Mouse (Mus musculus) midbrain, embryonic 15.5 days (tissue): ENCODE measurements around the gene Hacd3. TPM values are rescaled to one million over a fixed set of nuclear protein-coding genes. Genes with fewer than 3 reads are reported as not detected.

Experiments used
- ATAC-seq: fragments of 200-750 bp; cut with Nextera tagmentation; replicated peaks from 2 replicates; pipeline ENCODE4 v1.8.0; 2017; ENCODE audit warnings: moderate TSS enrichment
- H3K27ac ChIP-seq: fragments of 300-500 bp; sonication (generic); 2 replicates; pipeline ENCODE4 v1.5.1; 2015; ENCODE audit warnings: mild to moderate bottlenecking, inconsistent platforms
- H3K27me3 ChIP-seq: fragments of 300-500 bp; sonication (generic); replicated peaks from 2 replicates; pipeline ENCODE4 v1.6.1; 2015; ENCODE audit warnings: inconsistent platforms
- H3K36me3 ChIP-seq: fragments of 300-500 bp; sonication (generic); replicated peaks from 2 replicates; pipeline ENCODE4 v1.6.1; 2015; ENCODE audit warnings: inconsistent platforms
- H3K4me1 ChIP-seq: fragments of 300-500 bp; sonication (generic); 2 replicates; pipeline ENCODE4 v1.6.1; 2015; ENCODE audit warnings: inconsistent platforms
- H3K4me2 ChIP-seq: fragments of 300-500 bp; sonication (generic); 2 replicates; pipeline ENCODE4 v1.6.1; 2015; ENCODE audit warnings: inconsistent platforms, mild to moderate bottlenecking, moderate library complexity
- H3K4me3 ChIP-seq: fragments of 300-500 bp; sonication (generic); 2 replicates; pipeline ENCODE4 v1.5.1; 2015; ENCODE audit warnings: mild to moderate bottlenecking, inconsistent platforms
- H3K9ac ChIP-seq: fragments of 300-500 bp; sonication (generic); 2 replicates; pipeline ENCODE4 v1.6.1; 2015; ENCODE audit warnings: mild to moderate bottlenecking, inconsistent platforms
- H3K9me3 ChIP-seq: fragments of 300-500 bp; sonication (generic); 2 replicates; pipeline ENCODE4 v1.6.1; 2016; ENCODE audit warnings: inconsistent platforms
- WGBS: fragments of 180-500 bp; shearing (Covaris S2); methylation state at CpG from one replicate; pipeline ENCODE4 v1.1.7; 2015; ENCODE audit warnings: mixed read lengths; 5-methylcytosine and 5-hydroxymethylcytosine counted together
- polyA plus RNA-seq: library from polyadenylated mRNA; unstranded; fragments of >200 nt; fragmentation: Nextera tagmentation; extraction: Ambion mirVana; gene quantifications from 2 replicates; pipeline ENCODE4 v1.2.1, GENCODE M21; 2015

Gene Hacd3
- polyA plus RNA-seq, 1 experiment from 2014 or later = 217 TPM

- H3K36me3 ChIP-seq = peaks cover 63% of the 10 kb centered on the region
- H3K27ac ChIP-seq = no peak overlapping the region
- no peak overlapping the region for H3K4me2 ChIP-seq
- ATAC-seq = no peak
- no peaks in the 10 kb centered on the region for H3K9me3 ChIP-seq
- H3K27me3 ChIP-seq = no peaks in the 10 kb centered on the region
- WGBS = 80% methylated on average over 3 of the region's 3 CpGs
- H3K4me3 ChIP-seq = no peak overlapping the region
- H3K4me1 ChIP-seq = no peaks in the 10 kb centered on the region
- no peak overlapping the region for H3K9ac ChIP-seq
Measured at GRCm38 (mm10) chr9:64980548-64980947, 40.9 kb downstream of the Hacd3 start.

DNA sequence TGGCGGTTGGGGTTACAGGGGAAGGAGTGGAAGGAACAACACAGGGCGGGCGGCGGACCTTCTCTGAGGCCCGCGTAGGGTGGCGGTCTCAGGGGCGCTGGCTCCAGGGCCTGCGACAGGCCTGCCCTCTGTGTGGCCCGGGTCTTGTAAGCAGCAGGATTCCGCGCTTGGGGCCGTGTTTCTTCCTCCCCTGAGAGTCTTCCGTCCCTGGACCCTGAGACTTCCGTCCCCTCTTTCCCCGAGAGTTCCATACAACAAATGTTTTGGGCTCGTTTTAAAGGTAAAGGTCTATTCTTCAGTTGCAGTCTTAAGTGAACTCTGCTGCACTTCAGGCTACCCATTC is 60.5 kb downstream of the Hacd3 start:
- Histone ChIP-seq H3K27me3 (no peaks in the 10 kb centered on the region), H3K4me1 (peaks cover 24% of the 10 kb centered on the region), H3K9me3 (no peaks in the 10 kb centered on the region), H3K4me3 (peak overlapping the region; percentile 97), H3K9ac (peak overlapping the region; percentile 94), H3K27ac (peak overlapping the region; percentile 92), H3K4me2 (peak overlapping the region; percentile 60), H3K36me3 (peaks cover 15% of the 10 kb centered on the region)
- WGBS = 0% methylated on average over 17 of the region's 17 CpGs
- ATAC-seq = peak; percentile 85

GRCm38 (mm10) chr9:64960117-64960977 is 61.1 kb downstream of the Hacd3 start, which contains the start of gene Ints14:
Ints14 (plus strand) TSS chr9:64960905.
- Histone ChIP-seq H3K9me3 (no peaks in the 10 kb centered on the region), H3K4me3 (peak within 1 kb of the TSS; percentile 97), H3K36me3 (peaks cover 9% of the 10 kb centered on the region), H3K27ac (peak within 1 kb of the TSS; percentile 92), H3K9ac (peak within 1 kb of the TSS; percentile 94), H3K4me1 (peaks cover 24% of the 10 kb centered on the region), H3K4me2 (peak within 1 kb of the TSS; percentile 60), H3K27me3 (no peaks in the 10 kb centered on the region)
- WGBS = 7% methylated on average over 29 of the region's 29 CpGs
- ATAC-seq = peak; percentile 98

DNA sequence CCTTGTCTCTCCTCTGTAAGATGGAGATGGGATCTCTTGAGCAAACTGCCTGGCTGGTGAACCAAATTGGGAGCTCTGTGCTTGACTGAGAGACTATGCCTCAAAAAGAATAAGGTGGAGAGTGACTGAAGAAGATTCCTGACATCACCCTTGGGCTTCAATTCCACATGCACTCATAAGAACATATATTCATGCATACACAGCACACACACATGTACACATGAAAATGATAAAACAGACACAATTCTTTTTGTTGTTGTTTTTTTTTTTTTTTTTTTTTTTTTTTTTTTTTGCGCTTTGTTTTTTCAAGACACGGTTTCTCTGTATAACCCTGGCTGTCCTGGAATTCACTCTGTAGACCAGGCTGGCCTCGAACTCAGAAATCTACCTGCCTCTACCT is 64.2 kb downstream of the Hacd3 start:
- H3K4me1 ChIP-seq = peaks cover 21% of the 10 kb centered on the region
- ATAC-seq = no peak
- H3K4me3 ChIP-seq = no peak overlapping the region
- H3K27ac ChIP-seq = no peak overlapping the region
- H3K36me3 ChIP-seq = no peaks in the 10 kb centered on the region
- no peak overlapping the region for H3K4me2 ChIP-seq
- no peaks in the 10 kb centered on the region for H3K9me3 ChIP-seq
- no peaks in the 10 kb centered on the region for H3K27me3 ChIP-seq
- 85% methylated on average over 3 of the region's 3 CpGs for WGBS
- no peak overlapping the region for H3K9ac ChIP-seq

GRCm38 (mm10) chr9:64956337-64956736 is 65.2 kb downstream of the Hacd3 start:
- no peak for ATAC-seq
- no peak overlapping the region for H3K27ac ChIP-seq
- H3K4me3 ChIP-seq = no peak overlapping the region
- 23% methylated on average over 12 of the region's 12 CpGs for WGBS
- H3K36me3 ChIP-seq = no peaks in the 10 kb centered on the region
- H3K4me1 ChIP-seq = peaks cover 19% of the 10 kb centered on the region
- no peaks in the 10 kb centered on the region for H3K9me3 ChIP-seq
- H3K4me2 ChIP-seq = peak overlapping the region; percentile 13; the same call in 1 of the 2 replicates
- H3K27me3 ChIP-seq = no peaks in the 10 kb centered on the region
- H3K9ac ChIP-seq = no peak overlapping the region

GRCm38 (mm10) chr9:64953190-64953589 is 68.3 kb downstream of the Hacd3 start:
- H3K4me3 ChIP-seq = no peak overlapping the region
- ATAC-seq = no peak
- 78% methylated on average over 7 of the region's 7 CpGs for WGBS
- H3K4me1 ChIP-seq = peaks cover 11% of the 10 kb centered on the region
- H3K9me3 ChIP-seq = no peaks in the 10 kb centered on the region
- H3K36me3 ChIP-seq = no peaks in the 10 kb centered on the region
- no peak overlapping the region for H3K4me2 ChIP-seq
- H3K9ac ChIP-seq = no peak overlapping the region
- no peak overlapping the region for H3K27ac ChIP-seq
- 0 out of 2 replicates have a peak, but pooled peaks cover 3% of the 10 kb centered on the region for H3K27me3 ChIP-seq

- Histone ChIP-seq H3K9ac (no peak overlapping the region), H3K9me3 (no peaks in the 10 kb centered on the region), H3K4me3 (no peak overlapping the region), H3K36me3 (no peaks in the 10 kb centered on the region), H3K27me3 (0 out of 2 replicates have a peak, but pooled peaks cover 3% of the 10 kb centered on the region), H3K4me2 (no peak overlapping the region; the same call in 1 of the 2 replicates), H3K27ac (no peak overlapping the region), H3K4me1 (peaks cover 11% of the 10 kb centered on the region)
- 0 out of 2 replicates have a peak, but pooled peaks have one; percentile 30 for ATAC-seq
- 13% methylated on average over 5 of the region's 5 CpGs for WGBS
Measured at GRCm38 (mm10) chr9:64952055-64952454, 69.4 kb downstream of the Hacd3 start.

DNA sequence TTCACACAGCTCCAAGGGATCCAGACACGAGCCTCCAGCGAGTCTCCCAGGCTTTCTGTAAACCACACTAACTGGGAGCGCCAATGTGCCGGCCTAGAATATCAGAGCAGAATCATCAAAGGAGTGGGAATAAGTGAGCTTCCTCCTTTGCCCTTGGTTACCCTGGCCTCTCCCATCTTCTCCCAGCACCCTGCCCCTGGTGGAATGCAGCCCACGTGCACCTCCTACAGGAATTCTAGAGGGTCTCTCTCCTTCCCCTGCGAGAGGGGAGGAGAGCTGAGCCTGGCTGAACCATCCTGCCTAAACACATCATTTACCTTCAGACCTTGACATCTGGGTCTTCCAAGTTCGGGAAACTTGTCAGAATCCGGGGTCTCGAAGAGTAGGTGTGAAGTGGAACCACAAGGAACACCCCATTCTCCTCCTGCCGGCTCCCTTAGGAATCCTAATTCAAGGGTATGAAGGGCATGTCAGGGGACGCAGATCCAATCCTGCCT is 70.3 kb downstream of the Hacd3 start, which contains the start of gene Slc24a1:
Gene Slc24a1, minus strand, starts transcription at position 447 of the 497 bp plus-strand sequence.
- H3K9me3 ChIP-seq = no peaks in the 10 kb centered on the region
- no peak for ATAC-seq
- H3K27me3 ChIP-seq = 0 out of 2 replicates have a peak, but pooled peaks cover 3% of the 10 kb centered on the region
- H3K4me1 ChIP-seq = peaks cover 11% of the 10 kb centered on the region
- no peak within 1 kb of the TSS for H3K27ac ChIP-seq
- H3K4me2 ChIP-seq = no peak within 1 kb of the TSS; the same call in 1 of the 2 replicates
- WGBS = 39% methylated on average over 11 of the region's 11 CpGs
- no peak within 1 kb of the TSS for H3K4me3 ChIP-seq
- H3K36me3 ChIP-seq = no peaks in the 10 kb centered on the region
- no peak within 1 kb of the TSS for H3K9ac ChIP-seq

GRCm38 (mm10) chr9:64947483-64948095 is 73.9 kb downstream of the Hacd3 start:
- no peak for ATAC-seq
- Histone ChIP-seq H3K9me3 (no peaks in the 10 kb centered on the region), H3K36me3 (no peaks in the 10 kb centered on the region), H3K4me1 (peaks cover 9% of the 10 kb centered on the region), H3K4me3 (no peak overlapping the region), H3K4me2 (no peak overlapping the region), H3K27ac (no peak overlapping the region), H3K27me3 (0 out of 2 replicates have a peak, but pooled peaks cover 3% of the 10 kb centered on the region), H3K9ac (no peak overlapping the region)
- 82% methylated on average over 9 of the region's 9 CpGs for WGBS

DNA sequence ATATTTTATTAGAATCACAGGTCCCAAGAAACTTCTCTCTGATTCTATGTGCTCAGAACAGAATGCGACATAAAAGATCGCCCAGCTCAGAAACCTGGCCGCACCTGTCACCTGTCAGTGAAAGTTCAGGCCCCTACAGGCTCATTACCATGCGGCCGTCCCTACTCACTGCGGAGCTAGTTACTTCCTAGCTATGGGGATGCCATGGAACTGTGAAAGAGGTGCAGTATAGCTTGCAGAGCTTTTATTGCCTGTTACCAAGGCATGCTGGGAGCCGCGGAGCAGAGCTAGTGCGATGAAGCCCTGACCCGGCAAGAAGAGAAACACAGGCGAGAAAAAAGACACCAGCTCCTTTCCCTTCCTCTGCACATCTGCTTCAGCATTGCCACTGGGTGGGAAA is 77.5 kb downstream of the Hacd3 start:
- Histone ChIP-seq H3K4me1 (no peaks in the 10 kb centered on the region), H3K4me2 (no peak overlapping the region), H3K27me3 (no peaks in the 10 kb centered on the region), H3K9ac (no peak overlapping the region), H3K4me3 (no peak overlapping the region), H3K36me3 (no peaks in the 10 kb centered on the region), H3K27ac (no peak overlapping the region), H3K9me3 (no peaks in the 10 kb centered on the region)
- WGBS = 30% methylated on average over 11 of the region's 11 CpGs
- ATAC-seq = no peak

GRCm38 (mm10) chr9:64941650-64942049 is 79.8 kb downstream of the Hacd3 start:
- H3K4me3 ChIP-seq = no peak overlapping the region

DNA sequence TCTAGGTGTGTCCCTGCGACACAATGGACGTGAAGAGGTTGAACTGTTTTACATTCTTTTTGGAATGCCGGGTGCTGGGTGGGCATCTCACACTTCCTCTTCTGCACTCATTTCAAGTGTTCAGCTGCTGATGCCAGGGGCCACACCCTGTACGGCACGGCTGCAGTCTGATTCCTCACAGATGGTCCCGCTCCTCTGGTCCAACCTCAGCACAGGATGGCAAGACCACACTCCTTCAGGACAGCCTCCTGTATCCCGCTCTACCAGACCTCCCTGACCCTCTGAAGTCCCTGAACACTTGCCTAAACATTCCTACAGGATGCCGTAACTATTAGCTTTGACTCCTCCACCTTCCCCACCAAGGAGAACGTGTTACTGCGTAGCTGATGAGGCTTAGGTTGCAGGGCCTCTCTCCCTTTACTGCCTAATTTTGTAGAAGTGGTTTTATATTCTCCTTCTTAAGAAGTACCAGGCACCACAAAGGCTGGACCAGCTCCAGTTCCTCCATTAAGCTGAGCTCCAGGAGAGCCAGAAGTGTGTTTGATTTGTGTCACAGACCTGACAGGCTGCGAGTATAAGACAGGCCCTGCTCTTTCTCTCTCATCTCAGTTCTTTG is 80.7 kb downstream of the Hacd3 start:
- H3K9ac ChIP-seq = no peak overlapping the region
- 84% methylated on average over 11 of the region's 11 CpGs for whole genome bisulfite sequencing
- no peak overlapping the region for H3K4me3 ChIP-seq
- H3K27me3 ChIP-seq = no peaks in the 10 kb centered on the region
- H3K4me1 ChIP-seq = no peaks in the 10 kb centered on the region
- H3K4me2 ChIP-seq = no peak overlapping the region
- H3K36me3 ChIP-seq = no peaks in the 10 kb centered on the region
- H3K27ac ChIP-seq = no peak overlapping the region
- no peak for ATAC-seq
- H3K9me3 ChIP-seq = no peaks in the 10 kb centered on the region

More at GRCm38 (mm10) chr9:64941650-64942049, 79.8 kb downstream of the Hacd3 start:
- H3K36me3 ChIP-seq = no peaks in the 10 kb centered on the region
- no peak overlapping the region for H3K4me2 ChIP-seq
- no peak overlapping the region for H3K9ac ChIP-seq
- 81% methylated on average over 4 of the region's 4 CpGs for WGBS
- ATAC-seq = no peak
- no peaks in the 10 kb centered on the region for H3K27me3 ChIP-seq
- H3K27ac ChIP-seq = no peak overlapping the region
- H3K4me1 ChIP-seq = no peaks in the 10 kb centered on the region
- H3K9me3 ChIP-seq = no peaks in the 10 kb centered on the region
